Mouse (Mus musculus) ES-E14 (cell line): ENCODE measurements around the gene Lbhd1. TPM values are rescaled to one million over a fixed set of nuclear protein-coding genes. Genes with fewer than 3 reads are reported as not detected.
A peak's percentile ranks its signal among the peaks of the same experiment; 100 is the strongest.

Experiments
- DNase-seq: peaks from one replicate; pipeline ENCODE4 v3.0.0-alpha.2; 2013; ENCODE audit warnings: low read depth, low spot score
- H3K27ac ChIP-seq: 2 replicates; pipeline ENCODE4 v1.5.1; 2012; ENCODE audit warnings: low read depth, mild to moderate bottlenecking, low read length, moderate library complexity, mixed read lengths; ENCODE audit not compliant: poor library complexity, insufficient read depth, severe bottlenecking
- H3K36me3 ChIP-seq: 2 replicates; pipeline ENCODE4 v1.6.1; 2012; ENCODE audit warnings: mild to moderate bottlenecking, low read length, moderate library complexity, mixed read lengths; ENCODE audit not compliant: control insufficient read depth, poor library complexity, insufficient read depth, severe bottlenecking
- H3K4me1 ChIP-seq, 2 experiments: fragments of 150-350 bp in 1 of 2; sonication (generic) in 1 of 2; 2 replicates each; pipeline ENCODE4 v1.6.1; 2012; ENCODE audit warnings: low read length in 2 of 2, mild to moderate bottlenecking in 1 of 2, mixed read lengths in 1 of 2; ENCODE audit not compliant: control insufficient read depth in 2 of 2, insufficient read depth in 2 of 2, poor library complexity in 1 of 2
- H3K4me3 ChIP-seq, 2 experiments: fragments of 150-350 bp in 1 of 2; sonication (generic) in 1 of 2; 2 replicates each; pipeline ENCODE4 v1.5.1; 2012; ENCODE audit warnings: low read length in 2 of 2, low read depth in 1 of 2, mild to moderate bottlenecking in 1 of 2, mixed read lengths in 1 of 2; ENCODE audit not compliant: insufficient read depth in 1 of 2, poor library complexity in 1 of 2, severe bottlenecking in 1 of 2
- H3K9ac ChIP-seq: 2 replicates; pipeline ENCODE4 v1.6.1; 2012; ENCODE audit warnings: low read depth, mild to moderate bottlenecking, low read length, mixed read lengths; ENCODE audit not compliant: poor library complexity, insufficient read depth, severe bottlenecking
- H3K9me3 ChIP-seq: fragments of 150-350 bp; sonication (generic); 2 replicates; pipeline ENCODE4 v1.6.1; 2012; ENCODE audit warnings: low read depth, mild to moderate bottlenecking, low read length; ENCODE audit not compliant: control insufficient read depth, insufficient read depth
- CHD2 ChIP-seq: IDR thresholded peaks from 2 replicates; pipeline ENCODE4 v1.6.1; 2014; ENCODE audit warnings: mild to moderate bottlenecking, low read depth, low read length, inconsistent platforms
- HCFC1 ChIP-seq: IDR thresholded peaks from 2 replicates; pipeline ENCODE4 v1.6.1; 2012; ENCODE audit warnings: low read length, inconsistent platforms, borderline replicate concordance; ENCODE audit not compliant: insufficient read depth
- MAFK ChIP-seq: IDR thresholded peaks from 2 replicates; pipeline ENCODE4 v1.6.1; 2014; ENCODE audit warnings: mild to moderate bottlenecking, low read depth, low read length, inconsistent platforms; ENCODE audit not compliant: insufficient read depth
- ZC3H11A ChIP-seq: IDR thresholded peaks from 2 replicates; pipeline ENCODE4 v1.6.1; 2012; ENCODE audit warnings: low read depth, mild to moderate bottlenecking, inconsistent platforms, low read length, borderline replicate concordance
- ZNF384 ChIP-seq: IDR thresholded peaks from 2 replicates; pipeline ENCODE4 v1.6.1; 2012; ENCODE audit warnings: low read depth, low read length, inconsistent platforms
- in situ Hi-C, 2 experiments: fragments of 600-800 bp; cut with MboI; formaldehyde crosslinking; loops; one replicate each; pipeline ENCODE4 v1.15.1; 2025; ENCODE audit warnings: low sequenced_read_pairs in 2 of 2, inconsistent platforms in 1 of 2; ENCODE audit not compliant: unreplicated experiment in 2 of 2
- total RNA-seq: library from RNA; depleted of rRNA; stranded (reverse); fragments of 300-350 nt; gene quantifications from 2 replicates; pipeline ENCODE4 v1.2.3, GENCODE M21; 2012

Gene Lbhd1
- total RNA-seq, 1 experiment: 14.3 TPM

DNA sequence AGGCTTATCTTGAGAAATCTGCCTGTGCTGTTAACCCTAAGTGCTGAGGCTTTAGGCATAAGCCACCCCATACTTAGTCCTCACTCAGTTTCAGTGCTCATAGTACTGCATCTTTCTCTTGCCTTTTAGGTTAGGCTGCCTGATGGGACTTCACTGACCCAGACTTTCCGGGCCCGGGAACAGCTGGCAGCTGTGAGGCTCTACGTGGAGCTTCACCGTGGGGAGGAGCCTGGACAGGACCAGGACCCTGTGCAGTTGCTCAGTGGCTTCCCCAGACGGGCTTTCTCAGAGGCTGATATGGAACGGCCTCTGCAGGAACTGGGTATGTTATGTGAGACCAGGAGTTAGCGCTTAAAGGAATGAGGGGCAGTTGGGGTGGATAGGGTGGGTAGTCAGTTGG, 8.5 kb upstream of the Lbhd1 start:
- Histone ChIP-seq H3K9ac (no peak overlapping the region), H3K4me1 (no peaks in the 10 kb centered on the region; a peak in 2 of 4 replicates), H3K36me3 (peaks cover 25% of the 10 kb centered on the region), H3K27ac (no peak overlapping the region), H3K9me3 (no peaks in the 10 kb centered on the region), H3K4me3 (no peak overlapping the region)
- TF ChIP-seq MAFK (no peak), ZNF384 (no peak), CHD2 (no peak), HCFC1 (no peak)
- in situ Hi-C loops: no loop called here
- no peak for DNase-seq

GRCm38 (mm10) chr19:8880311-8881033, 3.1 kb upstream of the Lbhd1 start, which contains the start of gene Uqcc3:
Gene Uqcc3, minus strand, starts transcription at chr19:8880923.
- peak within 1 kb of the TSS; percentile 82 to 96 for H3K4me3 ChIP-seq
- in situ Hi-C loops: no loop called here
- peak within 1 kb of the TSS; percentile 85 for H3K9ac ChIP-seq
- H3K36me3 ChIP-seq: peaks cover 2% of the 10 kb centered on the region; the same call in 1 of the 2 replicates
- peak within 1 kb of the TSS; percentile 2 for H3K27ac ChIP-seq
- H3K9me3 ChIP-seq: no peaks in the 10 kb centered on the region
- no peak for DNase-seq
- 0 out of 4 replicates have a peak, but pooled peaks cover 0 to 3% of the 10 kb centered on the region in 2 experiments for H3K4me1 ChIP-seq
- TF ChIP-seq CHD2: no peak
- TF ChIP-seq ZNF384: peak; percentile 93
- TF ChIP-seq ZC3H11A: no peak
- TF ChIP-seq MAFK: no peak
- 0 out of 2 replicates have a peak, but pooled peaks have one; percentile 41 for TF ChIP-seq HCFC1

DNA sequence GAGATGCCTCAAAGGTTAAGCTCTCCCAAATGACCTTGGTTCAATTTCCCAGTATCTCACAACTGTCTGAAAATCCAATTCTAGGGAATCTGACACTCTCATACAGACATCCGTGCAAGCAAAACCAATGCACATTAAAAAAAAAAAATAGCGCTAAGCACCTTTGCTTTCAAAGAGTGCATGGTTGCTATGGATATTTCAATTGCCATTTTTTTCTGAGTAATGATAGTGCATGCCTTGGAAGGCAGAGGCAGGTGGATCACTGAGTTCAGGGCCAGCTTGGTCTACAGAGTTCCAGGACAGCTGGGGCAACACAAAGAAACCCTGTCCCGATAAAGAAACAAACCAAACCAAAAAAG, 2.5 kb upstream of the Lbhd1 start:
- Histone ChIP-seq H3K4me1 (0 out of 4 replicates have a peak, but pooled peaks cover 0 to 3% of the 10 kb centered on the region in 2 experiments), H3K36me3 (no peaks in the 10 kb centered on the region; the same call in 1 of the 2 replicates), H3K9ac (peak overlapping the region; percentile 69; the same call in 1 of the 2 replicates), H3K9me3 (no peaks in the 10 kb centered on the region), H3K4me3 (peak overlapping the region; percentile 82 to 96; a peak in 3 of 4 replicates), H3K27ac (no peak overlapping the region; the same call in 1 of the 2 replicates)
- in situ Hi-C loops: no loop called here
- TF ChIP-seq CHD2: no peak
- no peak for DNase-seq

GRCm38 (mm10) chr19:8886916-8887584, 3.5 kb downstream of the Lbhd1 start:
- H3K36me3 ChIP-seq: peaks cover 20% of the 10 kb centered on the region
- no peak for TF ChIP-seq CHD2
- no peak for TF ChIP-seq ZC3H11A
- no peak for TF ChIP-seq ZNF384
- TF ChIP-seq HCFC1: no peak
- no peak for TF ChIP-seq MAFK
- H3K27ac ChIP-seq: peak overlapping the region; percentile 88; the same call in 1 of the 2 replicates
- H3K9me3 ChIP-seq: no peaks in the 10 kb centered on the region
- peak overlapping the region; percentile 81 to 87; a peak in 3 of 4 replicates for H3K4me3 ChIP-seq
- in situ Hi-C loops: no loop called here
- no peak for DNase-seq
- H3K9ac ChIP-seq: peak overlapping the region; percentile 97; the same call in 1 of the 2 replicates
- H3K4me1 ChIP-seq: peaks cover 0 to 3% of the 10 kb centered on the region in 2 experiments; a peak in 1 of 4 replicates
